Mouse (Mus musculus): ENCODE measurements around the gene Aire. TPM values are rescaled to one million over a fixed set of nuclear protein-coding genes. Genes with fewer than 3 reads are reported as not detected.
A peak's percentile ranks its signal among the peaks of the same experiment; 100 is the strongest.

The Aire gene
- polyA plus RNA-seq, 1 experiment from 2014 or later, result 1.7 TPM

DNA sequence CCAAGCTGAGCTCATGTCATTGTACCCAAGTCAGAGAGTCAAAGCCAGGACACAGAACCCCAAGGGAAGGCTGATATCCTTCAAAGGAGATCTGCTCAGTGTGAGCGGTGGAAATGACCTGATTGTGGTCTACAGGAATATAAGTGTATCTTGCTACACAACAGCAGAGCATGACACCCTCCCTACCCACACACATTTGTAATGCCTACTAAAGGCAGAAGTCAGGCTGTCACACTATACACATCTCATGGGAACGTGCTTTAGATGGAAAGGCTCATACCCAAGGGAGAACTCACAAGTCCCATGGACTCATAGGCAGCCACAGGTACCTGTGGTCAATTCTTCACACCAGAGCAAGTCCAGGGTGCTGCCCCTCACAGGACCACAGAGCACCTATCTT is 41.1 kb downstream of the Aire start:
- no peak overlapping the region for H3K27ac ChIP-seq (ENCODE audit: low read length)
- no peak for ATAC-seq (ENCODE audit: low FRiP score, low TSS enrichment)
- peaks cover 56% of the 10 kb centered on the region for H3K36me3 ChIP-seq (ENCODE audit: insufficient read depth, low read length)
- 84% methylated on average over 2 of the region's 2 CpGs for WGBS
- H3K4me3 ChIP-seq (ENCODE audit: low read length), result no peak overlapping the region
- H3K9me3 ChIP-seq (ENCODE audit: low read length), result no peaks in the 10 kb centered on the region
- no peak overlapping the region for H3K4me2 ChIP-seq (replicated peaks; ENCODE audit: low read depth, low read length)
- no peak overlapping the region for H3K9ac ChIP-seq (replicated peaks; ENCODE audit: low read length)
- no peaks in the 10 kb centered on the region for H3K27me3 ChIP-seq (ENCODE audit: insufficient read depth, low read length)
- H3K4me1 ChIP-seq (ENCODE audit: insufficient read depth, low read length), result peaks cover 18% of the 10 kb centered on the region

DNA sequence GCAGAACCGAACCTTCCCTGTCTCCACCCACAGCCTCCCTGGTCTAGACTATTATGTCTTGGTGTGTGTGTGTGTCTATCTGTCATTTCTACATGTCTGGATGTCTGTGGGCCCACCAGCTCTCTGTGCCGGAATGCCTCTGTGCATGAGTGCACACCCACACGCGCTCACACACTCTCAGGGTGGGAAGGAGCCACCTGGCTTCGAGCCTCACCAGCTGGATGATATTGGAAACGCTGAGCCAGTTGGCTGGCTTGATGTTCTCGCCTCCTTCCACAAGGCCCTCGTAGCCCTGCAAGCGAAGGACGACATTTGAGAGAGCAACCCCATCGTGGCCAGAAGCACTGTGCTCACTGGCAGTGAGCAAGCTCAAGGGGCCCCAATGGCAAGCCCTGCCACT is 41.6 kb downstream of the Aire start:
- no peak overlapping the region for H3K27ac ChIP-seq (ENCODE audit: low read length)
- no peak for ATAC-seq (ENCODE audit: low FRiP score, low TSS enrichment)
- no peak overlapping the region for H3K4me2 ChIP-seq (replicated peaks; ENCODE audit: low read depth, low read length)
- peaks cover 13% of the 10 kb centered on the region for H3K4me1 ChIP-seq (ENCODE audit: insufficient read depth, low read length)
- H3K9me3 ChIP-seq (ENCODE audit: low read length), result no peaks in the 10 kb centered on the region
- WGBS, result 68% methylated on average over 11 of the region's 11 CpGs
- no peak overlapping the region for H3K9ac ChIP-seq (replicated peaks; ENCODE audit: low read length)
- no peak overlapping the region for H3K4me3 ChIP-seq (ENCODE audit: low read length)
- H3K27me3 ChIP-seq (ENCODE audit: insufficient read depth, low read length), result no peaks in the 10 kb centered on the region
- H3K36me3 ChIP-seq (ENCODE audit: insufficient read depth, low read length), result peaks cover 59% of the 10 kb centered on the region

GRCm38 (mm10) chr10:78000200-78000599 is 43.2 kb downstream of the Aire start:
- Histone ChIP-seq H3K9me3 (ENCODE audit: low read length) (no peaks in the 10 kb centered on the region), H3K36me3 (ENCODE audit: insufficient read depth, low read length) (peaks cover 74% of the 10 kb centered on the region), H3K4me1 (ENCODE audit: insufficient read depth, low read length) (no peaks in the 10 kb centered on the region), H3K27me3 (ENCODE audit: insufficient read depth, low read length) (no peaks in the 10 kb centered on the region), H3K4me2 (replicated peaks; ENCODE audit: low read depth, low read length) (no peak overlapping the region), H3K27ac (ENCODE audit: low read length) (no peak overlapping the region), H3K9ac (replicated peaks; ENCODE audit: low read length) (no peak overlapping the region), H3K4me3 (ENCODE audit: low read length) (no peak overlapping the region)
- 95% methylated on average over 5 of the region's 5 CpGs for WGBS
- ATAC-seq (ENCODE audit: low FRiP score, low TSS enrichment), result no peak

GRCm38 (mm10) chr10:77995639-77996038 is 47.8 kb downstream of the Aire start:
- no peak for ATAC-seq (ENCODE audit: low FRiP score, low TSS enrichment)
- H3K4me2 ChIP-seq (replicated peaks; ENCODE audit: low read depth, low read length), result no peak overlapping the region
- H3K9me3 ChIP-seq (ENCODE audit: low read length), result no peaks in the 10 kb centered on the region
- no peak overlapping the region for H3K27ac ChIP-seq (ENCODE audit: low read length)
- no peaks in the 10 kb centered on the region for H3K27me3 ChIP-seq (ENCODE audit: insufficient read depth, low read length)
- H3K9ac ChIP-seq (replicated peaks; ENCODE audit: low read length), result no peak overlapping the region
- H3K4me3 ChIP-seq (ENCODE audit: low read length), result no peak overlapping the region
- peaks cover 84% of the 10 kb centered on the region for H3K36me3 ChIP-seq (ENCODE audit: insufficient read depth, low read length)
- H3K4me1 ChIP-seq (ENCODE audit: insufficient read depth, low read length), result no peaks in the 10 kb centered on the region
- 92% methylated on average over 3 of the region's 3 CpGs for whole genome bisulfite sequencing

GRCm38 (mm10) chr10:77985775-77986174 is 57.6 kb downstream of the Aire start:
- no peak overlapping the region for H3K4me3 ChIP-seq (ENCODE audit: low read length)
- H3K36me3 ChIP-seq (ENCODE audit: insufficient read depth, low read length), result peaks cover 43% of the 10 kb centered on the region
- H3K9ac ChIP-seq (replicated peaks; ENCODE audit: low read length), result no peak overlapping the region
- H3K9me3 ChIP-seq (ENCODE audit: low read length), result no peaks in the 10 kb centered on the region
- no peak overlapping the region for H3K4me2 ChIP-seq (replicated peaks; ENCODE audit: low read depth, low read length)
- no peaks in the 10 kb centered on the region for H3K27me3 ChIP-seq (ENCODE audit: insufficient read depth, low read length)
- H3K27ac ChIP-seq (ENCODE audit: low read length), result no peak overlapping the region
- H3K4me1 ChIP-seq (ENCODE audit: insufficient read depth, low read length), result no peaks in the 10 kb centered on the region
- no peak for ATAC-seq (ENCODE audit: low FRiP score, low TSS enrichment)
- WGBS, result 77% methylated on average over 5 of the region's 5 CpGs

DNA sequence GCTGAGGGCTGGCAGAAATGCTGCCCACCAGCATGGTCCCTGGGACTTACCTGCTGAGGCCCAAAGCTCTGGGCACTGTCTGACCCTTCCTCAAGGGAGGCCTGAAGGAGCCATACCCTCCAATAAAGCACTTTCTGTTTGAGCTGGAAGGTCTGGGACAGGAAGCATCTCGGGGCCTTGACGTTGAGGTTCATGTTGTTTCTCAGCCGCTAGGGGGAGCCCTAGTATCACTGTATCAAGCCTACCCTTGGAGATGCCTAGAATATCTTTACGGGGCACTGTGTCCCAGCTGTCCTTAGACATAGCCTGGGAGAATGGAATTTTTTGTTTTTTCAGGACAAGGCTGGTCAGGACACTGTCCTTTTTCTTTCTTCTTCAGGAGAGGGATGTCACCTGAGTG is 58.8 kb downstream of the Aire start:
- H3K9ac ChIP-seq (replicated peaks; ENCODE audit: low read length), result no peak overlapping the region
- H3K27ac ChIP-seq (ENCODE audit: low read length), result no peak overlapping the region
- WGBS, result 0% methylated on average over 4 of the region's 4 CpGs
- H3K4me1 ChIP-seq (ENCODE audit: insufficient read depth, low read length), result 0 out of 2 replicates have a peak, but pooled peaks cover under 1% of the 10 kb centered on the region
- H3K4me2 ChIP-seq (replicated peaks; ENCODE audit: low read depth, low read length), result no peak overlapping the region
- H3K9me3 ChIP-seq (ENCODE audit: low read length), result no peaks in the 10 kb centered on the region
- no peak overlapping the region for H3K4me3 ChIP-seq (ENCODE audit: low read length)
- no peaks in the 10 kb centered on the region for H3K27me3 ChIP-seq (ENCODE audit: insufficient read depth, low read length)
- peak; percentile 60 for ATAC-seq (ENCODE audit: low FRiP score, low TSS enrichment)
- peaks cover 38% of the 10 kb centered on the region for H3K36me3 ChIP-seq (ENCODE audit: insufficient read depth, low read length)

Other genes starting within 250 kb of the Aire start
- gene Gm9639, start 248.5 kb downstream of the Aire start, polyA plus RNA-seq (2015; fragmentation: Nextera tagmentation; extraction: Ambion mirVana), result not detected in 2 replicates
- not detected in 2 replicates for gene Gm19668, start 244.5 kb downstream of the Aire start, polyA plus RNA-seq (2015; fragmentation: Nextera tagmentation; extraction: Ambion mirVana)
- not detected in 2 replicates for gene Gm9507, start 231.8 kb downstream of the Aire start, polyA plus RNA-seq (2015; fragmentation: Nextera tagmentation; extraction: Ambion mirVana)
- not detected in 2 replicates for gene Gm2696, start 228.9 kb downstream of the Aire start, polyA plus RNA-seq (2015; fragmentation: Nextera tagmentation; extraction: Ambion mirVana)
- gene Krtap10-4, start 216.5 kb downstream of the Aire start, polyA plus RNA-seq (2015; fragmentation: Nextera tagmentation; extraction: Ambion mirVana), result not detected in 2 replicates
- not detected in 2 replicates for gene Krtap10-10, start 207.7 kb downstream of the Aire start, polyA plus RNA-seq (2015; fragmentation: Nextera tagmentation; extraction: Ambion mirVana)
- not detected in 2 replicates for gene Gm36176, start 196.8 kb downstream of the Aire start, polyA plus RNA-seq (2015; fragmentation: Nextera tagmentation; extraction: Ambion mirVana)
- gene Gm10318, start 190.8 kb downstream of the Aire start, polyA plus RNA-seq (2015; fragmentation: Nextera tagmentation; extraction: Ambion mirVana), result not detected in 2 replicates
- gene Gm3285, start 181.6 kb downstream of the Aire start, polyA plus RNA-seq (2015; fragmentation: Nextera tagmentation; extraction: Ambion mirVana), result not detected in 2 replicates
- 4.6 and 4.9 TPM in 2 replicates for gene Lrrc3, start 141.1 kb downstream of the Aire start, polyA plus RNA-seq (2015; fragmentation: Nextera tagmentation; extraction: Ambion mirVana)
- 0.59 and 0.95 TPM in 2 replicates for gene Trpm2, start 73.0 kb downstream of the Aire start, polyA plus RNA-seq (2015; fragmentation: Nextera tagmentation; extraction: Ambion mirVana)
- 33.9 and 34.2 TPM in 2 replicates for gene 1810043G02Rik, start 65.1 kb downstream of the Aire start, polyA plus RNA-seq (2015; fragmentation: Nextera tagmentation; extraction: Ambion mirVana)
- 190 and 194 TPM in 2 replicates for gene Pfkl, start 33.5 kb downstream of the Aire start, polyA plus RNA-seq (2015; fragmentation: Nextera tagmentation; extraction: Ambion mirVana)
- gene Dnmt3l, start 1.7 kb downstream of the Aire start, polyA plus RNA-seq (2015; fragmentation: Nextera tagmentation; extraction: Ambion mirVana), result 0.49 and 1.2 TPM in 2 replicates
- 8.5 and 9.5 TPM in 2 replicates for gene Icosl, start 25.7 kb upstream of the Aire start, polyA plus RNA-seq (2015; fragmentation: Nextera tagmentation; extraction: Ambion mirVana)
- gene D10Jhu81e, start 126.2 kb upstream of the Aire start, polyA plus RNA-seq (2015; fragmentation: Nextera tagmentation; extraction: Ambion mirVana), result 50.7 and 54.7 TPM in 2 replicates
- gene Pwp2, start 141.5 kb upstream of the Aire start, polyA plus RNA-seq (2015; fragmentation: Nextera tagmentation; extraction: Ambion mirVana), result 24.5 and 25.5 TPM in 2 replicates
- 5.3 and 8.3 TPM in 2 replicates for gene Trappc10, start 201.0 kb upstream of the Aire start, polyA plus RNA-seq (2015; fragmentation: Nextera tagmentation; extraction: Ambion mirVana)